Comparison of ENCODE assay signal across 11 mouse cellular contexts in genomic region chr1:178683631-178684030, GRCm38 (mm10).
DNase-seq lines count a peak whose midpoint lies in the region; ATAC-seq lines count a peak whose summit lies in the region.
"Had no signal": no experiment of that assay in that cellular context is flagged by ENCODE, and none has a peak within 500 bp of the region (broad histone marks: within the 10 kb centered on the region; RNA-seq: fewer than 3 reads in every experiment).

No protein-coding gene starts in this region.

- no peak overlapping the region; the same call in 1 of the 2 replicates for H3K27ac ChIP-seq in intestine, embryonic 14.5 days (ENCODE audit: low read depth)
- no peak overlapping the region for H3K27ac ChIP-seq in intestine, embryonic 15.5 days
- H3K27ac ChIP-seq in embryonic facial prominence, embryonic 15.5 days (replicated peaks) = no peak overlapping the region
- H3K27ac ChIP-seq in kidney, embryonic 16.5 days (ENCODE audit: low read length) = peak overlapping the region; percentile 58
- H3K27ac ChIP-seq: stomach, embryonic 15.5 days had no signal

- H3K9me3 ChIP-seq in intestine, embryonic 14.5 days (ENCODE audit: control insufficient read depth, low read length) = no peaks in the 10 kb centered on the region
- no peaks in the 10 kb centered on the region for H3K9me3 ChIP-seq in intestine, embryonic 15.5 days
- H3K9me3 ChIP-seq in embryonic facial prominence, embryonic 15.5 days (replicated peaks) = no peaks in the 10 kb centered on the region
- H3K9me3 ChIP-seq in kidney, embryonic 16.5 days (ENCODE audit: low read length) = no peaks in the 10 kb centered on the region
- H3K9me3 ChIP-seq: stomach, embryonic 15.5 days had no signal

- H3K27me3 ChIP-seq in intestine, embryonic 14.5 days (replicated peaks; ENCODE audit: control insufficient read depth, insufficient read depth, low read length) = no peaks in the 10 kb centered on the region
- no peaks in the 10 kb centered on the region for H3K27me3 ChIP-seq in intestine, embryonic 15.5 days (replicated peaks)
- H3K27me3 ChIP-seq in embryonic facial prominence, embryonic 15.5 days = no peaks in the 10 kb centered on the region
- H3K27me3 ChIP-seq in kidney, embryonic 16.5 days (ENCODE audit: insufficient read depth, low read length) = no peaks in the 10 kb centered on the region
- H3K27me3 ChIP-seq: CH12.LX; stomach, embryonic 15.5 days had no signal

- intact Hi-C loops in left cerebral cortex, postnatal 36 days (cut with DNase I) = loop anchor here (10.0 kb wide), 1 partner anchor 451 kb away; no protein-coding TSS in a partner anchor

- H3K36me3 ChIP-seq in intestine, embryonic 14.5 days (ENCODE audit: control insufficient read depth, insufficient read depth, low read length) = peaks cover 14% of the 10 kb centered on the region
- H3K36me3 ChIP-seq in intestine, embryonic 15.5 days = no peaks in the 10 kb centered on the region
- no peaks in the 10 kb centered on the region for H3K36me3 ChIP-seq in embryonic facial prominence, embryonic 15.5 days
- H3K36me3 ChIP-seq in kidney, embryonic 16.5 days (ENCODE audit: insufficient read depth, low read length) = peaks cover 7% of the 10 kb centered on the region; the same call in 1 of the 2 replicates
- H3K36me3 ChIP-seq: stomach, embryonic 15.5 days had no signal

- 41% methylated on average over 10 of the region's 10 CpGs for WGBS in intestine, embryonic 14.5 days
- 40% methylated on average over 10 of the region's 10 CpGs for WGBS in intestine, embryonic 15.5 days
- WGBS in embryonic facial prominence, embryonic 15.5 days = 28% methylated on average over 10 of the region's 10 CpGs
- WGBS in kidney, embryonic 16.5 days = 13% methylated on average over 10 of the region's 10 CpGs

- H3K4me3 ChIP-seq in intestine, embryonic 14.5 days (ENCODE audit: low read depth, low read length) = no peak overlapping the region
- H3K4me3 ChIP-seq in intestine, embryonic 15.5 days (replicated peaks) = no peak overlapping the region
- no peak overlapping the region for H3K4me3 ChIP-seq in embryonic facial prominence, embryonic 15.5 days (replicated peaks)
- H3K4me3 ChIP-seq in kidney, embryonic 16.5 days (ENCODE audit: low read length) = no peak overlapping the region
- H3K4me3 ChIP-seq: erythroblast, embryonic 14.5 days; stomach, embryonic 15.5 days had no signal

- H3K4me2 ChIP-seq in intestine, embryonic 14.5 days (ENCODE audit: low read length) = no peak overlapping the region
- no peak overlapping the region for H3K4me2 ChIP-seq in intestine, embryonic 15.5 days (replicated peaks)
- H3K4me2 ChIP-seq in embryonic facial prominence, embryonic 15.5 days (replicated peaks) = no peak overlapping the region
- no peak overlapping the region; the same call in 1 of the 2 replicates for H3K4me2 ChIP-seq in kidney, embryonic 16.5 days (replicated peaks; ENCODE audit: low read depth, low read length)
- H3K4me2 ChIP-seq: stomach, embryonic 15.5 days had no signal

- H3K4me1 ChIP-seq in intestine, embryonic 14.5 days (replicated peaks; ENCODE audit: control insufficient read depth, insufficient read depth, low read length) = peaks cover 15% of the 10 kb centered on the region; the same call in 1 of the 2 replicates
- no peaks in the 10 kb centered on the region for H3K4me1 ChIP-seq in intestine, embryonic 15.5 days (replicated peaks)
- H3K4me1 ChIP-seq in embryonic facial prominence, embryonic 15.5 days = peaks cover 9% of the 10 kb centered on the region; the same call in 1 of the 2 replicates
- H3K4me1 ChIP-seq in kidney, embryonic 16.5 days (ENCODE audit: insufficient read depth, low read length) = peaks cover 37% of the 10 kb centered on the region
- H3K4me1 ChIP-seq: stomach, embryonic 15.5 days had no signal

- no peak overlapping the region for H3K9ac ChIP-seq in intestine, embryonic 14.5 days (ENCODE audit: low read length)
- H3K9ac ChIP-seq in intestine, embryonic 15.5 days = no peak overlapping the region
- H3K9ac ChIP-seq in embryonic facial prominence, embryonic 15.5 days = no peak overlapping the region
- no peak overlapping the region for H3K9ac ChIP-seq in kidney, embryonic 16.5 days (replicated peaks; ENCODE audit: low read length)
- H3K9ac ChIP-seq: stomach, embryonic 15.5 days had no signal

- ATAC-seq in intestine, embryonic 14.5 days (replicated peaks; ENCODE audit: low FRiP score, low TSS enrichment, low read depth) = peak; percentile 38; the same call in 1 of the 2 replicates
- ATAC-seq in intestine, embryonic 15.5 days = no peak; the same call in 1 of the 2 replicates
- ATAC-seq in embryonic facial prominence, embryonic 15.5 days (ENCODE audit: insufficient number of reproducible peaks, low FRiP score, low TSS enrichment, low read depth) = 0 out of 2 replicates have a peak, but pooled peaks have one; percentile 9
- peak; percentile 90 for ATAC-seq in kidney, embryonic 16.5 days (ENCODE audit: low FRiP score, low TSS enrichment)

- DNase-seq in intestine, embryonic 14.5 days (ENCODE audit: low spot score) = no peak
- peak; percentile 33 to 50 for DNase-seq in left cerebral cortex, postnatal 36 days (ENCODE audit: low spot score in 2 of 2)
- no peak for DNase-seq in adrenal gland, postnatal 10 days
- DNase-seq in adipocyte (ENCODE audit: low spot score) = no peak
- DNase-seq in heart, adult 18-20 months = no peak

Comparison
In these comparisons a context has a peak if more than half of its experiments do, and no peak if none do; other contexts are left out.
1. DNase-seq: peak in left cerebral cortex, postnatal 36 days (2 of 2); none in intestine, embryonic 14.5 days (single experiment), adrenal gland, postnatal 10 days (single experiment), adipocyte (single experiment) and heart, adult 18-20 months (0 of 2).